Mouse (Mus musculus): ENCODE measurements at regions not wholly inside any gene's neighbourhood (a gene's known extent, or its start where the extent isn't known, plus 50 kb on each side); places are given as distances from the start of the nearest gene placed in this dataset.

DNA sequence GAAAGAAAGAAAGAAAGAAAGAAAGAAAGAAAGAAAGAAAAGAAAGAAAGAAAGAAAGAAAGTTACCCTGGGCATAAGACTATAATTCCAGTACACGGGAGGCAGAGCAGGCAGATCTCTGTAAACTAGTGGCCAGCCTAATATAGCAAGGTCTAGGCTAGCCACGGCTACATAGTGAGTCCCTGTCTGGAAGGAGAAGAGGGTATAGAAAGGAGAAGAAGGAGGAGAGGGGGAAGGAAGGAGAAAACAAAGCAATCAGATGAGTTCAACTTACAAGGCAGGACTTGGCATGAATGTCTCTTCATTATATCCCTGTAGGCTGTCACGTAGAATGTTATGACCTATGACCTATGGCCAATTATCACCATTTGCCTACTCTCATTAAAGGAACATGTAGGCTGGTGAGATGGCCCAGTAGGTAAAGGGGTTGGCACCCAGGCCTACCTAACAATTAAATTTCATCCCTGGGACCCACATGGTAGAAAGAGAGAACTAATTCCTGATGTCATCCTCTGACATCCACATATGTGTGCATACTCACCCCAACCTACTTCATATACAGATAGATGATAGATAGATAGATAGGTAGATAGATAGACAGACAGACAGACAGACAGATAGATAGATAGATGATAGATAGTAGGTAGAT is 78.6 kb upstream of the Lrpprc start:
- Histone ChIP-seq H3K4me1 (no peaks in the 10 kb centered on the region), H3K9me3 (no peaks in the 10 kb centered on the region), H3K4me3 (no peak overlapping the region), H3K36me3 (replicated peaks) (no peaks in the 10 kb centered on the region), H3K27ac (replicated peaks) (no peak overlapping the region), H3K27me3 (replicated peaks; ENCODE audit: low read depth, poor library complexity, severe bottlenecking) (no peaks in the 10 kb centered on the region)
- DNase-seq (ENCODE audit: low spot score): no peak
- 88% methylated on average over 3 of the region's 3 CpGs for WGBS

DNA sequence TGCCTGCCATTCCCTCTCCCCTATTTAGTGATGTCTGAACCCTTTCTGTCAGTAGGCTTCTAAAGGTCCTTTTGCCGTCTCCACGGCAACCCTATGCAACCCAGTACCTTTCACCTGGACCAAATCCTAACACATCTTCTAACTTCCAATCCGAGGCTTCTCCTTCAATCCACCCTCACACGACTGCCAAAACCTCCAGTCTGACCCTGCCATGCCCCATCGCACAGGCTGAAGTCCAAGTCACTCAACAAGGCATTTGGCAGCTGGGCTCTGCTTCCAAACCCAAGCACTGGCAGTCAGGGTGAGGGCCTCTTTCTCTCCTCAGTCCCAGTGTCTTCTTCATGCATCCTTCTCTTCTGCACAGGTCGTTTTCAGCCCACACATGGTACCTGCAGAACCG is 83.0 kb upstream of the Lrpprc start:
- Histone ChIP-seq H3K4me1 (no peaks in the 10 kb centered on the region), H3K9me3 (no peaks in the 10 kb centered on the region), H3K27me3 (replicated peaks; ENCODE audit: low read depth, poor library complexity, severe bottlenecking) (no peaks in the 10 kb centered on the region), H3K36me3 (replicated peaks) (no peaks in the 10 kb centered on the region), H3K4me3 (no peak overlapping the region), H3K27ac (replicated peaks) (no peak overlapping the region)
- no peak for DNase-seq (ENCODE audit: low spot score)
- 82% methylated on average over 7 of the region's 7 CpGs for WGBS

DNA sequence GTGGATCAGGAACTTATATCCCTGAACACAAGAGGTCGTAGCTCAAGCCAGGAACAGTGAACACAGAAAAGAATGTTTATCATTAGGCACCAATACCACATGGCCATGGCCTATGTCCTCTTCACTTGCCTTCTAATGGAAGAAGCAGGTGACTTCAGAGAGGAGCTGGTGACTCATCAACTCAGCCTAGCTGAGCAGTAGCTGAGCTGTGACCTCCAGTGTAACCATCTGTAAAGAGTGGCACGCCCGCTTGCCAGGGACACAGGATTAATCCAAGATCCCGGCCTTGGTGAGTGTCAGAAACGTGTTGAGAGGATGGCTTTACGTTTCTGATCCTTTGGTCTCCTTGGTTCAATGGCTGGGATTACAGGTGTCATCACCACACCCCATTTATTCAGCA is 82.0 kb upstream of the Ppm1b start:
- no peaks in the 10 kb centered on the region for H3K36me3 ChIP-seq (replicated peaks)
- no peaks in the 10 kb centered on the region for H3K27me3 ChIP-seq (replicated peaks; ENCODE audit: low read depth, poor library complexity, severe bottlenecking)
- DNase-seq (ENCODE audit: low spot score): no peak
- H3K4me1 ChIP-seq: no peaks in the 10 kb centered on the region
- H3K4me3 ChIP-seq: no peak overlapping the region
- WGBS: 80% methylated on average over 6 of the region's 6 CpGs
- no peak overlapping the region for H3K27ac ChIP-seq (replicated peaks)
- no peaks in the 10 kb centered on the region for H3K9me3 ChIP-seq

DNA sequence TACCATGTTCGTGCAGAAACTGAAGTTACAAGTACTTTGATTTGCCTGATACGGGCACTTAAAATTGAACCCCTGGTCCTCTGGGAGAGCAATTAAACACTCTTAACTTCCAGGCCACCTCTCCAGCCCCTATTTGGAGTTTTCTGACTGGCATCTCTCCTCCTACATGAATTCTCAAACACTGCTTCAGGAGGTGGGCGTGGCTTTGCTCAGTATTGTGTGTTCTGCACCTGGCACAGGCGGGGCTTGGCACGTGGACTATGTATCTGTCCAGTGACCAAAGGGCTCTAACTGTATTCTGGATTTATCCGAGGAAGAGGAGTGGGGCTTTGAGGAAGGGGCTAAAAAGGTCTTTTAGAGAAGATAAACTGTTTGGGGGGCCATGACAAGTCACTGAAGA is 81.5 kb upstream of the Ppm1b start:
- DNase-seq (ENCODE audit: low spot score): no peak

DNA sequence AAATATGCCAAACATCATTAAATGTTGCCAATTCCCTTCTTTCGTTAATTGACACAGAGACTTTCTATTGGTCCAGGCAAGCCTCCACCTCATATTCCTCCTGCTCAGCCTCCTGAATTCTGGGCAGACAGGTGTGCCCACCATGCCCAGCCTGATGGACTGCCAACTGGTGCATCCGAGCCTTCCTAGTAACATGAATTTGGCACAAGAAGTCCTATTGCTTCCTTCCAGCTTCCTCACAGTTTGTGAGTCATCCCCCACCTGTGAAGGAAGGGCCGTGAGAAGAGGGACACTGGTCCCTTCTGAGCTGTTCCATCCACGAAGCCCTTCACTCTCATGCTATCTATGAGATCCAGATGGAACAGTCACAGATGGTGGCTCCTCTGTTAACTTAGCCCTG is 80.5 kb upstream of the Ppm1b start:
- no peaks in the 10 kb centered on the region for H3K4me1 ChIP-seq
- no peaks in the 10 kb centered on the region for H3K36me3 ChIP-seq (replicated peaks)
- H3K4me3 ChIP-seq: no peak overlapping the region
- no peaks in the 10 kb centered on the region for H3K27me3 ChIP-seq (replicated peaks; ENCODE audit: low read depth, poor library complexity, severe bottlenecking)
- H3K9me3 ChIP-seq: no peaks in the 10 kb centered on the region
- WGBS: 89% methylated on average over 4 of the region's 4 CpGs
- H3K27ac ChIP-seq (replicated peaks): no peak overlapping the region
- DNase-seq (ENCODE audit: low spot score): no peak

More for the DNA sequence above, 81.5 kb upstream of the Ppm1b start:
- Histone ChIP-seq H3K4me1 (no peaks in the 10 kb centered on the region), H3K9me3 (no peaks in the 10 kb centered on the region), H3K4me3 (no peak overlapping the region), H3K27ac (replicated peaks) (no peak overlapping the region), H3K36me3 (replicated peaks) (no peaks in the 10 kb centered on the region), H3K27me3 (replicated peaks; ENCODE audit: low read depth, poor library complexity, severe bottlenecking) (no peaks in the 10 kb centered on the region)
- 80% methylated on average over 6 of the region's 6 CpGs for WGBS

DNA sequence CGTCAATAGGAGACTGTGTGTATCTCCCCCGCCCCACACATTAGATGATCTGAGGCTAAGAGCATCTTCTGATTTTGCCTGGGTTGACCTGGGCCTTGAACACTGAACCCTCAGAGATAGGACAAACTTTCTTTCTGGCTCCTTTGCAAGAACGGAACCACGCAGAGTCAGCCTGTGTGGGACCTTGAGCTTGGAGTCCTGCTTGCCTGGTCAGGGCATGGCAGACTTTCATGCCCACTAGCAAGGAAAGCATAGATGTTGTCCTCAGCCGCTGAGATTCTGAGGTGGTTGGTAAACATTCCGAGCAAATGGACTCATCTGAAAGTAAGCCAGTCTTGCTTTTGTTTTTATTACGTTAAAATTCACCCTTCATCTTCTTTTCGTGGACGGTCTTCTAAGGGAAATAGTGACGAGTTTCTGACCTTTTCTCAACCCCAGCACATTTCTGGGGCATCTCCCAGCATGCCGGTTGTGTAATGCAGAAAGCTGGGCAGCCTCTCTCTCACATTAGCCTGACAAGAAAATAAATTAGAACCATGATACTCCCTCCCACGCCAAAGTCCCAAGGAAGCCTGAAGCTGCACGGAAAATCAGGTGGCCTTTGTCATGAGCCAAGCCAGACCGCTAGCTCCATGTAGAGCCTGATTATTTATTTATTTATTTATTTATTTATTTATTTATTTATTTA is 79.2 kb upstream of the Ppm1b start:
- no peak for DNase-seq (ENCODE audit: low spot score)
- Histone ChIP-seq H3K4me3 (no peak overlapping the region), H3K4me1 (no peaks in the 10 kb centered on the region), H3K36me3 (replicated peaks) (no peaks in the 10 kb centered on the region), H3K27me3 (replicated peaks; ENCODE audit: low read depth, poor library complexity, severe bottlenecking) (no peaks in the 10 kb centered on the region), H3K9me3 (no peaks in the 10 kb centered on the region), H3K27ac (replicated peaks) (no peak overlapping the region)
- WGBS: 84% methylated on average over 14 of the region's 14 CpGs

DNA sequence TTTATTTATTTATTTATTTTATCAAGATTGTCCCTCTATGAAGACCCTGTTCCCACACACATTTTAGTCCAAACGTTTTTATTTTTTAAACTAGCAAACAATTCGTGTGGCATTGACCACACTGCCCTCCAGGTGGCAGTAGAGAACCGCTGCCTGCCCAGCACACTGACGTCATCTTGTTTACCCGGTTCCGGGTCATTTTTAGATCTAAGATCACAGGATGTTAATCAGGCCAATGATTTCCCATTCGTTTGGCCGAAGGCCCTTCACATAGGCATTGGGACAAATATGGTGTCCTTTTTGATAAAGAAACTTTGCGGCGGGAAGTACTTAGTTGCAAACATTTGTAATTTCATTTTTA is 78.7 kb upstream of the Ppm1b start:
- 20% methylated on average over 10 of the region's 10 CpGs for WGBS
- peak; percentile 74 for DNase-seq (ENCODE audit: low spot score)
- Histone ChIP-seq H3K27me3 (replicated peaks; ENCODE audit: low read depth, poor library complexity, severe bottlenecking) (no peaks in the 10 kb centered on the region), H3K4me1 (no peaks in the 10 kb centered on the region), H3K27ac (replicated peaks) (no peak overlapping the region), H3K9me3 (no peaks in the 10 kb centered on the region), H3K36me3 (replicated peaks) (no peaks in the 10 kb centered on the region), H3K4me3 (peak overlapping the region; percentile 38)

DNA sequence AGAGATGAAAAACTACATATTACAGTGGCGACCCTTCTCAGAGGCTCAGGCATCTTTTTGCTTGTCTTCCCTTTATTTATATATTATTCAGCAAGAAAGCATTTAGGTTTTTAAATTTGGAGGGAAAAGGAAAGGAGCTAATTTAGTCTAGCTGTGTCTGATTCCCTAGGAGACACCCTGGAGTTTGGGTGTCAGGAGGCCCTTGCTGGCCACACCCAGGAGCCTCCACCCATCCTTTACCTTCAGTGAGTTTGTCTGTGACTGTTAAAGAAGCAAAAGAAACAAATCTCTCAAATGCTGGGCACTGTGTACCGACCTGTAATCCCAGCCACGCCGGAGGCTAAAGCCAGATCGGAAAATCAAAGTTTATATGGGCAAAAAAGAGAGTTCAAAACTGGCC is 78.2 kb upstream of the Ppm1b start:
- Histone ChIP-seq H3K27me3 (replicated peaks; ENCODE audit: low read depth, poor library complexity, severe bottlenecking) (no peaks in the 10 kb centered on the region), H3K36me3 (replicated peaks) (no peaks in the 10 kb centered on the region), H3K4me1 (no peaks in the 10 kb centered on the region), H3K4me3 (peak overlapping the region; percentile 38; the same call in 1 of the 2 replicates), H3K9me3 (no peaks in the 10 kb centered on the region), H3K27ac (replicated peaks) (no peak overlapping the region)
- DNase-seq (ENCODE audit: low spot score): no peak
- 81% methylated on average over 5 of the region's 5 CpGs for WGBS

DNA sequence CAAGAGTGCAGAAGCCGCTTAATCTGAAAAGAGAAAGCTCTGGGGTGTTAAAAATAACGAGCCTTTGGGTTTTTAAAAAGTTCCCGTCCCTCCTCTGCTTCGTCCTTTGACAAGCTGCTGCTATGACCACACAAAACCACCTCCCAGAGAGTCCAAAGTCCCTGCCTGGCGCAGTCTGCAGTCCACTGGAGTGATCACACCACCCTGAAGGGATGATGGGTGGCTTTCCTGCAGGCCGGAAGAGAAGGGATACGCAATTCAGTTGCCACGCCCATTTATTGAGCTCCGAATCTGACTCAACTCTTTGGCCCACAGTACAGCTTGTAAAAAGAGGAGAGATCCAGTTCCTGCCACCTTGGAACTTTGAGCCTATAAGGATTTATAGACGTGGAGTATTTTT is 77.4 kb upstream of the Ppm1b start:
- 85% methylated on average over 10 of the region's 10 CpGs for WGBS
- DNase-seq (ENCODE audit: low spot score): no peak

DNA sequence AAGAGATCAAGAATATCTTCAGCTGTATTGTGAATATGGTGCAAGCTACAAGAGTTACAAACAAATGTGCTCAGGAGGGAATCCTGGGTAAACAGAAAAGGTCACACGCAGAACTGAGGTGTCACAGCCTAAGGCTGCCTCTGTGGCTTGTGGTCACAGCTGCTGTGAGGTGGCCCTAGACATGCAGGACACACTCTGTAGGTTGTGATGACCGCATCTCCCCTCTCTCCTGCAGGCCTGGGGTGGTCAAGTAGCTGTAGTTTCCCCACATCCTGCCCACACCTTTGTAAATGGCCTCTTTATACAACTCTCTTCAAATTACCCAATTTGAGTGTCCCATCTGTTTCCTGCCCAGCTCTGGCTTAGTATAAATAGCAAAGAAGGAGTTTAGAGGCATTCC is 75.6 kb upstream of the Ppm1b start:
- Histone ChIP-seq H3K27me3 (replicated peaks; ENCODE audit: low read depth, poor library complexity, severe bottlenecking) (no peaks in the 10 kb centered on the region), H3K4me1 (no peaks in the 10 kb centered on the region), H3K9me3 (no peaks in the 10 kb centered on the region), H3K4me3 (no peak overlapping the region), H3K27ac (replicated peaks) (no peak overlapping the region), H3K36me3 (replicated peaks) (no peaks in the 10 kb centered on the region)
- 78% methylated on average over 2 of the region's 2 CpGs for WGBS
- DNase-seq (ENCODE audit: low spot score): no peak

More for the DNA sequence above, 77.4 kb upstream of the Ppm1b start:
- no peak overlapping the region for H3K27ac ChIP-seq (replicated peaks)
- no peaks in the 10 kb centered on the region for H3K4me1 ChIP-seq
- H3K36me3 ChIP-seq (replicated peaks): no peaks in the 10 kb centered on the region
- no peaks in the 10 kb centered on the region for H3K9me3 ChIP-seq
- no peaks in the 10 kb centered on the region for H3K27me3 ChIP-seq (replicated peaks; ENCODE audit: low read depth, poor library complexity, severe bottlenecking)
- H3K4me3 ChIP-seq: no peak overlapping the region

DNA sequence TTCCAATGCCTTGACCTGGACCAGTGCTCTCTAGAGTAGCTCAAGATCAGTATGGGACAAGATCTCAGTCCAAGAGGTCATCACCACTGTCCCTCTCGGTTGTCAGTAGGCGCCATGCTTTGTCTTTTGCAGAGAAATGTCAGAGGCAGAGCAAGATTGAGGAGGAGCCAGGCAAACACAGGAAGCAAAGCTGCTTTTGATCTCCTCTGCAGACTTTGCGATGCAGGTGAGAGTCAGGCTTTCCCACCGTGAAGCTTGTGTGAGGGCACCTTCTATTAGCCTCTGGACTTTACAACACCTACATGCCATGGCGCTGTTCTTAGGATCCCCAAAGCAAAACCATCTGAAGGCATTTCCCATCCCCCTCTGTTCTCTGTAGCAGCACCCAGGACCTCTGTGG is 68.0 kb upstream of the Ppm1b start:
- DNase-seq (ENCODE audit: low spot score): no peak
- H3K4me1 ChIP-seq: no peaks in the 10 kb centered on the region
- 86% methylated on average over 5 of the region's 5 CpGs for WGBS
- no peaks in the 10 kb centered on the region for H3K36me3 ChIP-seq (replicated peaks)
- no peak overlapping the region for H3K4me3 ChIP-seq
- no peaks in the 10 kb centered on the region for H3K27me3 ChIP-seq (replicated peaks; ENCODE audit: low read depth, poor library complexity, severe bottlenecking)
- no peaks in the 10 kb centered on the region for H3K9me3 ChIP-seq
- H3K27ac ChIP-seq (replicated peaks): no peak overlapping the region

DNA sequence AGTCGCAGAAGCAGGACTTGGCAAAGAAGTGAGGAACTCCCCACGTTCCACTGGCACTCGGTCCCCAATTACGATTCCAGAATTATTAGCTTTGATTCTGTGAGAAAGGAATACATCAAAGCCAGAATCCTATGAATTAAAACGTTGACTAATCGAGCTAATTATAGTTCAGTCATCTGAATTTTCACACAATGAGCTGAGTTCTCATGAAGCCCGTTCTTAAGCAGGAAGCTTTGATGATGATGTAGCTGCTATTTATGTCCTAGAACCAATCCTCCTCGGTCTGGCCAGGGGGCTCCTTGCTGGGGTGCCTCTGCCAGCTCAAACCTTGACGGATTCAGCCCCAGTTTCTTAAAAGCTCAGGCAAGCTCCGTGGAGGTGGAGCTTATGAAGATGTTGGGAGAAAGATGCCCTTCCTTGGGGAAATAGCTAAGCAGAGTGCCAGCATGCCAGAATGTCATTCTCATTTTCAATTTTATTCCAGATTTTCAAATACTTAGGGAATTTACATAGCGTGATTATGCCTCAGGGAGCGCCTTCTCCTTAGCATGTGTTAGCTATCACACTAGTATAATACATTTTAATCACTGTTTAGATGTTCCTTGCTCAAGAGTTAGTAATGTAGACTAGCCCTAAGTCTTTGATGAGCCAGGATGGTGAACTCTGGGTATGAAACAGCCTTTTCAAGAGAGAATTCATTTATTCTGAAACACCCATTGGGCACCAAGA is 65.5 kb upstream of the Ppm1b start:
- no peaks in the 10 kb centered on the region for H3K4me1 ChIP-seq
- H3K27ac ChIP-seq (replicated peaks): no peak overlapping the region
- no peak for DNase-seq (ENCODE audit: low spot score)
- no peaks in the 10 kb centered on the region for H3K27me3 ChIP-seq (replicated peaks; ENCODE audit: low read depth, poor library complexity, severe bottlenecking)
- H3K36me3 ChIP-seq (replicated peaks): no peaks in the 10 kb centered on the region
- no peaks in the 10 kb centered on the region for H3K9me3 ChIP-seq
- H3K4me3 ChIP-seq: no peak overlapping the region
- WGBS: 80% methylated on average over 12 of the region's 12 CpGs
